Mouse (Mus musculus) forebrain, embryonic 14.5 days (tissue): ENCODE results near the gene Fer. TPM values are rescaled to one million over a fixed set of nuclear protein-coding genes. Genes with fewer than 3 reads are reported as not detected.
"Not testable (repeated sequence)": the region's sequence is repeated elsewhere in the genome, so short reads cannot be mapped to it uniquely, and the experiment has no call there.

Experiments
- ATAC-seq: fragments of 200-750 bp; cut with Nextera tagmentation; 2 replicates; pipeline ENCODE4 v1.8.0; 2017; ENCODE audit warnings: mild to moderate bottlenecking, moderate library complexity
- DNase-seq: peaks from one replicate; pipeline ENCODE4 v3.0.0-alpha.2; 2015; ENCODE audit warnings: low spot score
- H3K27ac ChIP-seq: fragments of 300-500 bp; sonication (generic); 2 replicates; pipeline ENCODE4 v1.5.1; 2014; ENCODE audit warnings: low read depth, mild to moderate bottlenecking, control low read depth, low read length, moderate library complexity
- H3K27me3 ChIP-seq: fragments of 300-500 bp; sonication (generic); replicated peaks from 2 replicates; pipeline ENCODE4 v1.6.1; 2014; ENCODE audit warnings: low read length, control low read depth, mixed read lengths; ENCODE audit not compliant: control insufficient read depth, insufficient read depth
- H3K36me3 ChIP-seq: fragments of 300-500 bp; sonication (generic); 2 replicates; pipeline ENCODE4 v1.6.1; 2014; ENCODE audit warnings: low read length, control low read depth; ENCODE audit not compliant: control insufficient read depth, insufficient read depth
- H3K4me1 ChIP-seq: fragments of 300-500 bp; sonication (generic); 2 replicates; pipeline ENCODE4 v1.6.1; 2014; ENCODE audit warnings: antibody characterized with exemption, low read length, control low read depth; ENCODE audit not compliant: control insufficient read depth, insufficient read depth
- H3K4me2 ChIP-seq: fragments of 300-500 bp; sonication (generic); 2 replicates; pipeline ENCODE4 v1.6.1; 2014; ENCODE audit warnings: mild to moderate bottlenecking, control low read depth, low read length
- H3K4me3 ChIP-seq: fragments of 300-500 bp; sonication (generic); 2 replicates; pipeline ENCODE4 v1.5.1; 2014; ENCODE audit warnings: low read depth, low read length, control low read depth
- H3K9ac ChIP-seq: fragments of 300-500 bp; sonication (generic); 2 replicates; pipeline ENCODE4 v1.6.1; 2014; ENCODE audit warnings: mild to moderate bottlenecking, low read length, control low read depth, moderate library complexity
- H3K9me3 ChIP-seq: fragments of 300-500 bp; sonication (generic); replicated peaks from 2 replicates; pipeline ENCODE4 v1.6.1; 2016; ENCODE audit warnings: low read length, control low read depth, mixed read lengths; ENCODE audit not compliant: control insufficient read depth
- WGBS: fragments of 180-500 bp; shearing (Covaris S2); extraction: QIAGEN DNeasy Blood & Tissue Kit; methylation state at CpG from one replicate; pipeline ENCODE4 v1.1.7; 2014; 5-methylcytosine and 5-hydroxymethylcytosine counted together
- polyA plus RNA-seq: library from polyadenylated mRNA; unstranded; fragments of >200 nt; fragmentation: Nextera tagmentation; extraction: Ambion mirVana; gene quantifications from 2 replicates; pipeline ENCODE4 v1.2.1, GENCODE M21; 2014

The Fer gene
- polyA plus RNA-seq, 1 experiment from 2014 or later = 31.8 TPM

- Histone ChIP-seq H3K36me3 (no peaks in the 10 kb centered on the region), H3K27me3 (no peaks in the 10 kb centered on the region), H3K4me3 (no peak overlapping the region), H3K27ac (no peak overlapping the region), H3K9me3 (no peaks in the 10 kb centered on the region), H3K4me2 (no peak overlapping the region), H3K4me1 (peaks cover 5% of the 10 kb centered on the region; the same call in 1 of the 2 replicates), H3K9ac (no peak overlapping the region)
- WGBS = 63% methylated on average over 8 of the region's 8 CpGs
- DNase-seq (peak; percentile 60), ATAC-seq (peak; percentile 72; the same call in 1 of the 2 replicates)
Measured at GRCm38 (mm10) chr17:63836641-63837040, 26.2 kb upstream of the Fer start.

GRCm38 (mm10) chr17:63838144-63838543 is 24.7 kb upstream of the Fer start:
- Histone ChIP-seq H3K27me3 (no peaks in the 10 kb centered on the region), H3K4me3 (no peak overlapping the region), H3K36me3 (no peaks in the 10 kb centered on the region), H3K4me2 (no peak overlapping the region), H3K4me1 (peaks cover 5% of the 10 kb centered on the region; the same call in 1 of the 2 replicates), H3K9me3 (no peaks in the 10 kb centered on the region), H3K27ac (no peak overlapping the region), H3K9ac (no peak overlapping the region)
- 94% methylated on average over 8 of the region's 8 CpGs for WGBS
- DNase-seq (no peak), ATAC-seq (no peak)

GRCm38 (mm10) chr17:63839636-63840269 is 23.1 kb upstream of the Fer start:
- DNase-seq (no peak), ATAC-seq (no peak)
- Histone ChIP-seq H3K4me1 (peaks cover 5% of the 10 kb centered on the region; the same call in 1 of the 2 replicates), H3K27me3 (no peaks in the 10 kb centered on the region), H3K9me3 (no peaks in the 10 kb centered on the region), H3K27ac (no peak overlapping the region), H3K36me3 (no peaks in the 10 kb centered on the region), H3K4me2 (no peak overlapping the region), H3K9ac (no peak overlapping the region), H3K4me3 (no peak overlapping the region)
- 79% methylated on average over 3 of the region's 3 CpGs for WGBS

DNA sequence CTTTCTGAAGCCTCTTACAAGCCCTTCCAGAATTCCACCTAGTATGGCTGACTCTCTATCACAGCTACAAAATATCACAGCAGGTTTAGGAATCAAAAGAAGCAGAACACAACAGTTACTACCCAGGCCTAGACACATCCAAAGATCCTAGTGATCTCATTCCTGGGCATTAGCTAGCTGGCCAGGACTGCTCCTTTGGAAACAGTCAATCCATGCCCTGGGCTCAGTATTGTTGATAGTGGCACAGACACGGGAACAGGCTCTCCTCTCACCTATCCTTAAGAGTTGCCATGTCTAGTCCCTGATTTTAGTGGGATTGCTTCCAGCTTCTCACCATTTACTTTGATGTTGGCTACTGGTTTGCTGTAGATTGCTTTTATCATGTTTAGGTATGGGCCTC is 20.6 kb upstream of the Fer start:
- H3K9me3 ChIP-seq = no peaks in the 10 kb centered on the region
- no peak overlapping the region for H3K4me3 ChIP-seq

GRCm38 (mm10) chr17:63844936-63845335 is 17.9 kb upstream of the Fer start:
- H3K4me2 ChIP-seq = no peak overlapping the region
- H3K9me3 ChIP-seq = no peaks in the 10 kb centered on the region
- no peaks in the 10 kb centered on the region for H3K27me3 ChIP-seq
- no peak for ATAC-seq
- H3K4me3 ChIP-seq = no peak overlapping the region
- no peak for DNase-seq
- H3K9ac ChIP-seq = no peak overlapping the region
- H3K36me3 ChIP-seq = no peaks in the 10 kb centered on the region
- H3K27ac ChIP-seq = no peak overlapping the region
- WGBS = 67% methylated on average over 5 of the region's 5 CpGs
- H3K4me1 ChIP-seq = no peaks in the 10 kb centered on the region

More for the DNA sequence above, 20.6 kb upstream of the Fer start:
- no peaks in the 10 kb centered on the region for H3K4me1 ChIP-seq
- no peak overlapping the region for H3K27ac ChIP-seq
- H3K27me3 ChIP-seq = no peaks in the 10 kb centered on the region
- no peak overlapping the region for H3K9ac ChIP-seq
- H3K4me2 ChIP-seq = no peak overlapping the region
- 79% methylated on average over 1 of the region's 1 CpGs for WGBS
- no peak for ATAC-seq
- H3K36me3 ChIP-seq = no peaks in the 10 kb centered on the region
- no peak for DNase-seq

DNA sequence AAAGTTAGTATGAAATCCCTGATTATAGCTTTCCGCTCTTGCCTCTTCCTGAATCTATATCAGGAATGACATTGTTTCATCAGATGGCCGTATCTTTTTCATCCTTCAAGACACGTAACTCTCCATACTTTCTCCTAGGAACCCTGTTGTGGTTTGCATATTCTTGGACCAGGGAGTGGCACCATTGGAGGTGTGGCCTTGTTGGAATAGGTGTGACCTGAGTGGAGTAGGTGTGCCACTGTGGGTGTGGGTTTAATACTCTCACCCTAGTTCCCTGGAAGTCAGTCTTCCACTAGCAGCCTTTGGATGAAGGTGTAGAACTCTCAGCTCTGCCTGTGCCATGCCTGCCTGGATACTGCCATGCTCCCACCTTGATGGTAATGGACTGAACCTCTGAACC is 17.1 kb upstream of the Fer start:
- H3K27ac ChIP-seq, H3K4me2 ChIP-seq, H3K36me3 ChIP-seq, H3K4me3 ChIP-seq, H3K4me1 ChIP-seq, ATAC-seq, H3K27me3 ChIP-seq, H3K9me3 ChIP-seq, DNase-seq, H3K9ac ChIP-seq: not testable (repeated sequence)
- 98% methylated on average over 3 of the region's 3 CpGs for WGBS

GRCm38 (mm10) chr17:63849151-63849550 is 13.7 kb upstream of the Fer start:
- H3K4me2 ChIP-seq = peak overlapping the region; percentile 60
- H3K4me3 ChIP-seq = peak overlapping the region; percentile 61
- H3K9me3 ChIP-seq = no peaks in the 10 kb centered on the region
- no peaks in the 10 kb centered on the region for H3K4me1 ChIP-seq
- H3K9ac ChIP-seq = peak overlapping the region; percentile 85
- DNase-seq (no peak), ATAC-seq (peak; percentile 35)
- no peaks in the 10 kb centered on the region for H3K27me3 ChIP-seq
- WGBS = 4% methylated on average over 6 of the region's 6 CpGs
- H3K36me3 ChIP-seq = no peaks in the 10 kb centered on the region
- 0 out of 2 replicates have a peak overlapping the region, but pooled peaks have one; percentile 5 for H3K27ac ChIP-seq

GRCm38 (mm10) chr17:63849566-63849965 is 13.3 kb upstream of the Fer start:
- peak; percentile 91 for DNase-seq
- WGBS = under 1% methylated on average over 22 of the region's 22 CpGs
- peak; percentile 100 for ATAC-seq
- Histone ChIP-seq H3K36me3 (no peaks in the 10 kb centered on the region), H3K4me2 (peak overlapping the region; percentile 60), H3K27me3 (no peaks in the 10 kb centered on the region), H3K4me3 (peak overlapping the region; percentile 61), H3K9me3 (no peaks in the 10 kb centered on the region), H3K4me1 (no peaks in the 10 kb centered on the region), H3K9ac (peak overlapping the region; percentile 85), H3K27ac (0 out of 2 replicates have a peak overlapping the region, but pooled peaks have one; percentile 5)

- DNase-seq (no peak), ATAC-seq (peak; percentile 15; the same call in 1 of the 2 replicates)
- no peaks in the 10 kb centered on the region for H3K9me3 ChIP-seq
- H3K4me3 ChIP-seq = no peak overlapping the region; the same call in 1 of the 2 replicates
- no peak overlapping the region for H3K27ac ChIP-seq
- no peak overlapping the region for H3K9ac ChIP-seq
- WGBS = 81% methylated on average over 9 of the region's 9 CpGs
- H3K4me2 ChIP-seq = 0 out of 2 replicates have a peak overlapping the region, but pooled peaks have one; percentile 60
- no peaks in the 10 kb centered on the region for H3K36me3 ChIP-seq
- H3K27me3 ChIP-seq = no peaks in the 10 kb centered on the region
- no peaks in the 10 kb centered on the region for H3K4me1 ChIP-seq
Measured at GRCm38 (mm10) chr17:63850016-63850415, 12.8 kb upstream of the Fer start.
